Mouse (Mus musculus): ENCODE data around the gene Pcgf2.

Pcgf2 gene

GRCm38 (mm10) chr11:97695712-97696401 is 4.4 kb downstream of the Pcgf2 start:
- no peak for DNase-seq (ENCODE audit: extremely low spot score, low read depth, low spot score)

- no peak for DNase-seq (ENCODE audit: extremely low spot score, low read depth, low spot score)
These were observed 5.2 kb downstream of the Pcgf2 start for GRCm38 (mm10) chr11:97694921-97695711.

- DNase-seq (ENCODE audit: extremely low spot score, low read depth, low spot score) = no peak
These were observed 5.9 kb downstream of the Pcgf2 start for GRCm38 (mm10) chr11:97694435-97694834.

GRCm38 (mm10) chr11:97689861-97690260 is 10.4 kb downstream of the Pcgf2 start:
- no peak for DNase-seq (ENCODE audit: extremely low spot score, low read depth, low spot score)

GRCm38 (mm10) chr11:97687061-97687460 is 13.2 kb downstream of the Pcgf2 start:
- DNase-seq (ENCODE audit: extremely low spot score, low read depth, low spot score) = no peak

- no peak for DNase-seq (ENCODE audit: extremely low spot score, low read depth, low spot score)
These were observed 13.9 kb downstream of the Pcgf2 start for GRCm38 (mm10) chr11:97686322-97686908.

GRCm38 (mm10) chr11:97685613-97686321 is 14.5 kb downstream of the Pcgf2 start, which contains the start of gene Cisd3:
TSS of gene Cisd3 (plus strand) at chr11:97685826.
- DNase-seq (ENCODE audit: extremely low spot score, low read depth, low spot score) = no peak

- no peak for DNase-seq (ENCODE audit: extremely low spot score, low read depth, low spot score)
These were observed 15.5 kb downstream of the Pcgf2 start for GRCm38 (mm10) chr11:97684766-97685165.

GRCm38 (mm10) chr11:97684063-97684680 is 16.1 kb downstream of the Pcgf2 start:
- no peak for DNase-seq (ENCODE audit: extremely low spot score, low read depth, low spot score)

- no peak for DNase-seq (ENCODE audit: extremely low spot score, low read depth, low spot score)
These were observed 17.7 kb downstream of the Pcgf2 start for GRCm38 (mm10) chr11:97682504-97683055.

- DNase-seq (ENCODE audit: extremely low spot score, low read depth, low spot score) = no peak
These were observed 19.9 kb downstream of the Pcgf2 start for GRCm38 (mm10) chr11:97680430-97680829.

GRCm38 (mm10) chr11:97678301-97678700 is 22.0 kb downstream of the Pcgf2 start:
- DNase-seq (ENCODE audit: extremely low spot score, low read depth, low spot score) = no peak

GRCm38 (mm10) chr11:97677842-97678241 is 22.5 kb downstream of the Pcgf2 start:
- no peak for DNase-seq (ENCODE audit: extremely low spot score, low read depth, low spot score)

- no peak for DNase-seq (ENCODE audit: extremely low spot score, low read depth, low spot score)
These were observed 22.9 kb downstream of the Pcgf2 start for GRCm38 (mm10) chr11:97677381-97677780.

- no peak for DNase-seq (ENCODE audit: extremely low spot score, low read depth, low spot score)
These were observed 24.1 kb downstream of the Pcgf2 start for GRCm38 (mm10) chr11:97676050-97676754.

GRCm38 (mm10) chr11:97673148-97673547 is 27.1 kb downstream of the Pcgf2 start:
- no peak for DNase-seq (ENCODE audit: extremely low spot score, low read depth, low spot score)

- no peak for DNase-seq (ENCODE audit: extremely low spot score, low read depth, low spot score)
These were observed 29.1 kb downstream of the Pcgf2 start for GRCm38 (mm10) chr11:97671177-97671527.

- DNase-seq (ENCODE audit: extremely low spot score, low read depth, low spot score) = no peak
These were observed 29.8 kb downstream of the Pcgf2 start for GRCm38 (mm10) chr11:97670234-97671176.

- no peak for DNase-seq (ENCODE audit: extremely low spot score, low read depth, low spot score)
These were observed 30.5 kb downstream of the Pcgf2 start for GRCm38 (mm10) chr11:97669829-97670228.
